Mouse (Mus musculus) heart, embryonic 14.5 days (tissue): ENCODE data around the gene Rtn4r. TPM values are rescaled to one million over a fixed set of nuclear protein-coding genes. Genes with fewer than 3 reads are reported as not detected.

Source experiments
- ATAC-seq: fragments of 200-750 bp; cut with Nextera tagmentation; 2 replicates; pipeline ENCODE4 v1.8.0; 2017; ENCODE audit warnings: low read depth, moderate TSS enrichment; ENCODE audit not compliant: insufficient number of reproducible peaks, insufficient read depth, low FRiP score
- H3K27ac ChIP-seq, 2 experiments: fragments of 200-500 bp in 1 of 2; fragments of 300-500 bp in 1 of 2; sonication (generic) in 1 of 2; replicated peaks in 1 of 2; 2 replicates each; pipeline ENCODE4 v1.5.1; 2012 to 2014; ENCODE audit warnings: low read depth in 2 of 2, low read length in 2 of 2, control low read depth in 1 of 2, mild to moderate bottlenecking in 1 of 2, mixed read lengths in 1 of 2; ENCODE audit not compliant: control insufficient read depth in 1 of 2, insufficient read depth in 1 of 2
- H3K27me3 ChIP-seq: fragments of 300-500 bp; sonication (generic); 2 replicates; pipeline ENCODE4 v1.6.1; 2014; ENCODE audit warnings: mild to moderate bottlenecking, low read length, control low read depth; ENCODE audit not compliant: control insufficient read depth, insufficient read depth
- H3K36me3 ChIP-seq: fragments of 300-500 bp; sonication (generic); 2 replicates; pipeline ENCODE4 v1.6.1; 2014; ENCODE audit warnings: mild to moderate bottlenecking, control low read depth, low read length, mixed read lengths; ENCODE audit not compliant: control insufficient read depth, insufficient read depth
- H3K4me1 ChIP-seq, 2 experiments: fragments of 200-500 bp in 1 of 2; fragments of 300-500 bp in 1 of 2; sonication (generic) in 1 of 2; 2 replicates each; pipeline ENCODE4 v1.6.1; 2012 to 2014; ENCODE audit warnings: low read length in 2 of 2, control low read depth in 1 of 2, mixed read lengths in 1 of 2; ENCODE audit not compliant: control insufficient read depth in 2 of 2, insufficient read depth in 2 of 2
- H3K4me2 ChIP-seq: fragments of 300-500 bp; sonication (generic); 2 replicates; pipeline ENCODE4 v1.6.1; 2014; ENCODE audit warnings: mild to moderate bottlenecking, low read length
- H3K4me3 ChIP-seq, 2 experiments: fragments of 200-500 bp in 1 of 2; fragments of 300-500 bp in 1 of 2; sonication (generic) in 1 of 2; 2 replicates each; pipeline ENCODE4 v1.5.1; 2012 to 2014; ENCODE audit warnings: low read length in 2 of 2, mild to moderate bottlenecking in 2 of 2, control low read depth in 1 of 2, low read depth in 1 of 2, moderate library complexity in 1 of 2; ENCODE audit not compliant: control insufficient read depth in 1 of 2, insufficient read depth in 1 of 2
- H3K9ac ChIP-seq: fragments of 300-500 bp; sonication (generic); 2 replicates; pipeline ENCODE4 v1.6.1; 2014; ENCODE audit warnings: mild to moderate bottlenecking, low read length
- H3K9me3 ChIP-seq: fragments of 300-500 bp; sonication (generic); 2 replicates; pipeline ENCODE4 v1.6.1; 2016; ENCODE audit warnings: low read length, control low read depth; ENCODE audit not compliant: control insufficient read depth
- WGBS: fragments of 180-500 bp; shearing (Covaris S2); extraction: QIAGEN DNeasy Blood & Tissue Kit; methylation state at CpG from one replicate; pipeline ENCODE4 v1.1.7; 2014; 5-methylcytosine and 5-hydroxymethylcytosine counted together
- polyA plus RNA-seq: library from polyadenylated mRNA; unstranded; fragments of >200 nt; fragmentation: Nextera tagmentation; extraction: Ambion mirVana; gene quantifications from 2 replicates; pipeline ENCODE4 v1.2.1, GENCODE M21; 2014

The Rtn4r gene
- polyA plus RNA-seq, 1 experiment from 2014 or later: 1.00 TPM

- Histone ChIP-seq H3K27ac (no peak overlapping the region), H3K4me2 (no peak overlapping the region), H3K4me1 (peaks cover 8 to 9% of the 10 kb centered on the region in 2 experiments; a peak in 2 of 4 replicates), H3K9me3 (peaks cover 8% of the 10 kb centered on the region), H3K27me3 (peaks cover 3% of the 10 kb centered on the region; the same call in 1 of the 2 replicates), H3K36me3 (no peaks in the 10 kb centered on the region), H3K4me3 (no peak overlapping the region), H3K9ac (no peak overlapping the region)
- ATAC-seq: no peak
- 52% methylated on average over 7 of the region's 7 CpGs for WGBS
Observed at GRCm38 (mm10) chr16:18111042-18111441, 16.4 kb upstream of the Rtn4r start.

GRCm38 (mm10) chr16:18116467-18116866 lies 11.0 kb upstream of the Rtn4r start:
- no peak for ATAC-seq
- H3K4me1 ChIP-seq: peaks cover 0 to 4% of the 10 kb centered on the region in 2 experiments; a peak in 1 of 4 replicates

GRCm38 (mm10) chr16:18118285-18118684 lies 9.2 kb upstream of the Rtn4r start:
- H3K27ac ChIP-seq: no peak overlapping the region
- peaks cover 3% of the 10 kb centered on the region; the same call in 1 of the 2 replicates for H3K27me3 ChIP-seq
- no peaks in the 10 kb centered on the region for H3K36me3 ChIP-seq
- no peaks in the 10 kb centered on the region for H3K9me3 ChIP-seq
- H3K4me2 ChIP-seq: no peak overlapping the region
- 65% methylated on average over 3 of the region's 3 CpGs for WGBS
- H3K4me1 ChIP-seq: no peaks in the 10 kb centered on the region
- H3K9ac ChIP-seq: no peak overlapping the region
- H3K4me3 ChIP-seq: no peak overlapping the region
- ATAC-seq: no peak

More at GRCm38 (mm10) chr16:18116467-18116866, 11.0 kb upstream of the Rtn4r start:
- no peaks in the 10 kb centered on the region for H3K9me3 ChIP-seq
- H3K4me3 ChIP-seq: no peak overlapping the region
- no peaks in the 10 kb centered on the region for H3K36me3 ChIP-seq
- 76% methylated on average over 4 of the region's 4 CpGs for WGBS
- no peak overlapping the region for H3K27ac ChIP-seq
- no peak overlapping the region for H3K9ac ChIP-seq
- H3K27me3 ChIP-seq: peaks cover 3% of the 10 kb centered on the region; the same call in 1 of the 2 replicates
- H3K4me2 ChIP-seq: no peak overlapping the region

GRCm38 (mm10) chr16:18119031-18119730 lies 8.3 kb upstream of the Rtn4r start:
- ATAC-seq: no peak
- H3K9ac ChIP-seq: no peak overlapping the region
- no peak overlapping the region for H3K4me3 ChIP-seq
- no peak overlapping the region for H3K4me2 ChIP-seq
- H3K27me3 ChIP-seq: peaks cover 3% of the 10 kb centered on the region; the same call in 1 of the 2 replicates
- H3K4me1 ChIP-seq: no peaks in the 10 kb centered on the region
- H3K9me3 ChIP-seq: no peaks in the 10 kb centered on the region
- H3K36me3 ChIP-seq: no peaks in the 10 kb centered on the region
- WGBS: 22% methylated on average over 8 of the region's 8 CpGs
- H3K27ac ChIP-seq: no peak overlapping the region

GRCm38 (mm10) chr16:18122740-18123139 lies 4.7 kb upstream of the Rtn4r start:
- H3K9ac ChIP-seq: no peak overlapping the region
- no peaks in the 10 kb centered on the region for H3K9me3 ChIP-seq
- no peak overlapping the region for H3K4me3 ChIP-seq
- ATAC-seq: no peak
- no peaks in the 10 kb centered on the region for H3K36me3 ChIP-seq
- H3K27me3 ChIP-seq: peaks cover 19% of the 10 kb centered on the region
- peaks cover 7 to 9% of the 10 kb centered on the region in 2 experiments; a peak in 2 of 4 replicates for H3K4me1 ChIP-seq
- H3K4me2 ChIP-seq: no peak overlapping the region
- 57% methylated on average over 2 of the region's 2 CpGs for WGBS
- H3K27ac ChIP-seq: no peak overlapping the region

GRCm38 (mm10) chr16:18123471-18123870 lies 4.0 kb upstream of the Rtn4r start:
- no peaks in the 10 kb centered on the region for H3K36me3 ChIP-seq
- H3K4me1 ChIP-seq: peaks cover 7 to 12% of the 10 kb centered on the region in 2 experiments; a peak in 3 of 4 replicates
- no peak for ATAC-seq
- H3K9me3 ChIP-seq: no peaks in the 10 kb centered on the region
- no peak overlapping the region for H3K9ac ChIP-seq
- H3K27me3 ChIP-seq: peaks cover 26% of the 10 kb centered on the region
- H3K4me3 ChIP-seq: no peak overlapping the region
- H3K27ac ChIP-seq: no peak overlapping the region
- no peak overlapping the region for H3K4me2 ChIP-seq
- WGBS: 48% methylated on average over 1 of the region's 1 CpGs

GRCm38 (mm10) chr16:18124040-18124439 lies 3.4 kb upstream of the Rtn4r start:
- no peak for ATAC-seq
- no peak overlapping the region for H3K27ac ChIP-seq
- no peak overlapping the region for H3K4me2 ChIP-seq
- no peaks in the 10 kb centered on the region for H3K36me3 ChIP-seq
- H3K4me3 ChIP-seq: no peak overlapping the region
- H3K4me1 ChIP-seq: peaks cover 7 to 12% of the 10 kb centered on the region in 2 experiments; a peak in 3 of 4 replicates
- WGBS: 76% methylated on average over 4 of the region's 4 CpGs
- no peaks in the 10 kb centered on the region for H3K9me3 ChIP-seq
- H3K9ac ChIP-seq: no peak overlapping the region
- H3K27me3 ChIP-seq: peaks cover 32% of the 10 kb centered on the region
